Mouse (Mus musculus) ovary, adult 18-20 months (tissue): Measurements from ENCODE around the gene Lcn3.
"Not testable (repeated sequence)": the region's sequence is repeated elsewhere in the genome, so short reads cannot be mapped to it uniquely, and the experiment has no call there.

Experiments
- DNase-seq: peaks from one replicate; pipeline ENCODE4 v3.0.0; 2022; ENCODE audit warnings: low spot score, mixed read lengths

Gene Lcn3

DNA sequence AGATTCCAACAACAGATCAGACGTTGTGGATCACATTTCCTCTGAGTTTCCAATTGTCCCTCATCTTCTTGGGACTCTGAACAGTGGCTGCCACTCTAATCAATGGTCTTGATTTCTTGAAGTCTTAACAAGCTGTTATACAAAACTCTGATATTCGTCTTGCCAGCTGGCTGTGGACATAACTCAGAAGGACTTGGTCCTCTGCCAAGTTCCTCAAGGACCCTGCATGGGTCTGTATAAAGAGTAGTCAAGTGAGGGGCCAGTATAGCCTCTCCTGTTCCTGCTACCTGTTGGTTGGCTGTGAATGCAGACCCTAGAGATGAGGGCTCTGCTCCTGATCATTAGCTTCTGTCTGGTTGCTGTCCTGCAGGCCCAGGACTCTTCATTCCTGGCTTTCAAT is at the start of gene Lcn3:
Gene Lcn3, plus strand, starts transcription at position 301 of the 400 bp plus-strand sequence.
- DNase-seq = no peak

DNA sequence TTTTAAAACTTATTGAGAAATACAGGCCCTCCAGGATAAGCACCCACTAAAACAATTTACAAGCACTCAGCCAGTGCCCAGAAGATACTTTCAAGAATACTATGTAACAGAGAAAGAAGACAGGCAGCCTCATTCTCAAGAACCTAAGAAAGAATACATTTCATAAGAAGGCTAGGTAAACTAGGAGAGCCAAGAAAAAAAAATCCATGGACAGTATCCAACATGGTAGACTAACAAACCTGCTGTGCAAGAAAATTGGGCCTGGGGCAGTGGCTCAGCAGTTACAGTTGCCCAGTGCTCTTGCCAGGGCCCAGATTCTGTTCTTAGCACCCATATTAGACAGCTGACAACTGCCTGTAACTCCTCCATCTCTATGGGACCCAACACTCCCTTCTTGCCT is 48.1 kb upstream of the Lcn3 start:
- no peak for DNase-seq

DNA sequence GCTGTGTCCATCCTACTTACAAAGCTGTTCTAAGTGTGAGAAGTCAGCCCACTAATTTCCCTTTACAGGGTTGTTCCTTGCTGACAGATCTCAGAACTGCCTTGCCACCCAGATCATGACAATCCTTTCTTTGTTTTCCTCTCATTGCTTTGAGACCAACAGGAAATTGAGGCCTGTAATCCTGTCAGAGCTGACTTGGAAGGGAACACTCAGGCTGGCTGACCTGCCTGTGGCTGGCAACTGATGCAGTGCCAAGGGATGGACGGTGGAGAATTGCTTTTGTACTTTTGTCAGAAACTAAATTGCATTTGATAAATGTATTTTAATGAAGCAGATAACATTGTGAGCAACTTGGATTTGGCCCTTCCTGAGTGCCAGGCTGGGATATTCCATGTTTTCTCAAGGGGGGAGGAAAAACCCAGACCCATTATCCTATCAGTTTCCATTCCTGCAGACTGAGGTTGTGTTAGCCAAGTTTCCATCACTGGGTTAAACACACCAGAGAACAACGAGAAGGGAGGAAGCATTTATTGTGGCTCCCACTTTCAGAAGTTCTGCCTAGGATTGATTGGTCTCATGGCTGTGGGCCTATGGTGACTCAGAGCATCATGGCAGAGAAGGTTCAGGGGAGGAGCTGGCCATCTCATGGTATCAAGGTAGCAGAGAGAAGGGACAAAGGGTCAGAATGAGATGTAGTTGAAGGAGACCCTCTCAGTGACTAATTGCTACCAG is 32.0 kb upstream of the Lcn3 start:
- no peak for DNase-seq

DNA sequence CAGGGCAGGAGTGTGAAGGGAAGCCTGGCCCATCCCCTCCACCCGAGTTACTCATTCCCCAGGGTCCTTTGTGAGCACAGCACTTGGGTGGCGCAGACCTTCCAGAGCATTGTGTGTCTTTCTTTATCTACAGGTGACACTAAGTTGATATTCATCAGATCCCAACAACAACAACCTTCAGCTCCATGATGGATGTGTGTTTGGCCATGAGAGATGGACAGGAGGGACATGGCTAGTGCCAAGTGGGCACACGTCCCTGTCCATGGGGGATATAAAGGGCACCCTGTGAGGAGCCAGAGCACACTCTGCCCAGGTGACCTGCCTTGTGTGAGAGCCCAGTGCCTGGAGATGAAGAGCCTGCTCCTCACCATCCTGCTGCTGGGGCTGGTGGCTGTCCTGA is 28.7 kb upstream of the Lcn3 start, which contains the start of gene Obp2b:
Gene Obp2b, plus strand, starts transcription at position 301 of the 400 bp plus-strand sequence.
- DNase-seq = not testable (repeated sequence)

DNA sequence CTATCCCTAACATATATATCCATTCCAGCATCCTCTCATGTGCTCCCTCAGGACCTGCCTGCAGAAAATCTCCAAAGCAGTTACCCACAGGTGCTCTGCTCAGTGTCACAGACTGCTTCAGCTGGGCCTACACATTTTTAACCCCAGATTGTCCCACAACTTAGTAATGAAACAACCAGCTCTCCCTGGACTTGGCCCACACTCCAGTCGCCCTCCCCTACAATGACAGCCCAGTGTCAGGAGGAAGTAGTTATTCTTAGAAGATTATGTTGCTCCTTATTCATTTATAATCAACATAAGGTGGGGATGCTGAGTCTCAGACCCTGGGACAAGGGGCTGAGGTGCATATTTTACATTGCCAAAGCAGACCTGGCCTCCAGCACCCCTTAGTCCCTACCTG is 23.7 kb upstream of the Lcn3 start:
- DNase-seq = no peak

DNA sequence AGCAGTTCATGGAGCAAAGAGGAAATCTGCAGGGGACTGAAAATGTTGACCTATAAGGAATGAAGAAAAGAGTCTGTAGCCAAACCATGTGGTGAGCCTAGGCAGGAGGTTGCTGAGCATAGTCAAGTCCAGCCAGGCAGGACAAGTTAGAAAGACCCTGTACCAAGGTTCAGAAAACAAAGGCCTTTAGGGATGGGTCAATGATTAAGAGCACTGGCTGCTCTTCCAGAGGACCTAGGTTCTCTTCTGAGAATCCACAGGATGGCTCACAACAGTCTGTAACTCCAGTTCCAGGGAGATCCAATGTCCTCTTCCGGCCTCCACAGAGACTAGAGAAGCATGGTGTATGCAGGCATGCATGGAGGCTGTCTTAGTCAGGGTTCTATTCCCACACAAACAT is 11.2 kb upstream of the Lcn3 start:
- no peak for DNase-seq

DNA sequence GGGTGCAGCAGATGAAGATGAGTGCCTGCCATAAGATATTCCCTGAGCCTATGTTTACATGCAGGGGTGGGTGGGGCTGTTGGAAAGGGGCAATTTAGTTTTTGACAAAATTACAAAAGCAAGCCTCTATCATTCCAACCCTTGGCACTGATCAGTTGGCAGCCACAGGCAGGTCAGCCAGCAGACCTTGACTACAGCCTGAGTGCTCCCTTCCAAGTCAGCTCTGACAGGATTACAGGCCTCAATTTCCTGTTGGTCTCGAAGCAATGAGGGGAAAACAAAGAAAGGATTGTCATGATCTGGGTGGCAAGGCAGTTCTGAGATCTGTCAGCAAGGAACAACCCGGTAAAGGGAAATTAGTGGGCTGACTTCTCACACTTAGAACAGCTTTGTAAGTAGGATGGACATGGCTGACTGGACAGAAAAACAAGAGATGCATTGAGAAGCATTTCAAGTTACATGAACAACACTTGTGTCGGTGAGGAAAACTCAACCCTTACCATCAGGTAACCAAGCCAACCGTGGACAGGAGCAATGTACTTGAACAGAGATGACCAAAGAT is 7.2 kb upstream of the Lcn3 start:
- DNase-seq = no peak

DNA sequence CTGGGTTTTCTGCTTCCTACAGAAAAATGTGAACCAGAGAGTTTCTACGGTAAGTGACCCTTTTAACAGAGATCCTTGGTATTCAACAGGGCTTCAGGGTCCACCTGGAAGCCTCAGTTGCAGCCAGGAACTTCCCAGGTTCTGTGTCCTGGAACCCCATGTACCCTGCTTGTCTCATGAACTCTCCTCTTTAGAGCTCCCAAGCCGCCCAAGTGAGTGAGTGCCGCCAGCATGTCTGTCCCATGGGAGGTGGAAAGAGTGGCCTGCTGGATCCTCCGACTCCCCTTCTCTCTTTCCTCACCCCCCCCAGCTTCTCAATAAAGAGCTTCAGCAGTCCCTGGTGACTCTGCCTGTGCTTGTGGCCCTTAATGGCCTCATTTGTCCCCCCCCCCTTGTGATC is 2.4 kb downstream of the Lcn3 start:
- DNase-seq = no peak

DNA sequence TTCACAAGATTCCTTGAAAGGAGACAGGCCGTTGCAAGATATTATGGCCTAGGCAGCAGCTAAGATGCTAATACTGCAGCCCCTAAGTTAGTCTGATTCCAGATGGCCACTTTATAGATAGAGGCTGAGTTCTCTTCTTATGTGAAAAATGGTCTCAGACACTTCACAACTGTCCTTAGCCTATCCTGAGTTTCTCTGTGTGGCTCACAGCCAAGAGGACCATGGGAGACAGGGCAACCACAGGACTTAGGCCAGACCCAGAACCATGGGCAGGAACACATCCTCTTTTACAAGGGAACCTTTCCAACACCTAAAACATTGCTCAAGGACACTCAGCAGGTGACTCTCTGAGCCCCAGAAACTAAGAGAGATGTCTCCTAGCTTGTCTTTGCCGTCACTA is 8.1 kb downstream of the Lcn3 start:
- DNase-seq = no peak

DNA sequence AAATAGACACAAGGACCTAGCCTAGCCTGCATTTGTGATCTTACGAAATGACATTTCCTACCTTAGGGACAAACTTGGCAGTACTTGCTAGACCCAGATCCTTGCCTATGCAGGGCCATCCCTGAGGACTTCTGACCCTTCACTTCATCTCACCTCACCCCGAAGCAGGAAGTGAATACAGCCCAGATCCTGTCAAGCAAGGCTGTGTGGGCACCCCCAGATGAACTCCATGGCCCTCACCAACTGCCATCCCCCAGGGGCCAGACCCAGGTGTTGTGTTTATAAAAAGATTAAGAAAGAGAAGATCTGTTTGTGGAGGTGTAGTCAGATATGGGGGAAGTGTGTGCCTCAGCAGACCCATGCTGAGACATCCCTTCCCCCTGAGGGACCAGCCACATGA is 9.3 kb downstream of the Lcn3 start:
- no peak for DNase-seq

DNA sequence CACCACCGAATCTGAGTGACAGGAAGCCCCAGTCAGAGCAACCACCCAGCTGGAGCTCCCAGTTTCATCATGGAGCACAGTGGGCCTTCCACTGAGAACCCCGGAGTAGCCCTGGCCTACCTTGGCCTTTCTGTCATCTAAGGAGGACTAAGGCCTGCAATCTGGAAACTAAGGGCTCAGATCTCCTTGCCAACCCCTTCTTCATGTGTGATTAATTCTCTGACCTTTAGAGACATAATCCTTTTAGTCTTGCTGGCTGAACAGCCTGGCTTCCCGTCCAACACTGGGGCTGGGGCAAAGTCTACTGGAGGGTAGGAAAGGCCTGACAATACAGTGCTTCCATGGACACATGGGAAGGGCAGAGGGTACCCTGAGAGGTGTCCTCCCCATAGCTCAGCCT is 10.6 kb downstream of the Lcn3 start:
- DNase-seq = no peak

DNA sequence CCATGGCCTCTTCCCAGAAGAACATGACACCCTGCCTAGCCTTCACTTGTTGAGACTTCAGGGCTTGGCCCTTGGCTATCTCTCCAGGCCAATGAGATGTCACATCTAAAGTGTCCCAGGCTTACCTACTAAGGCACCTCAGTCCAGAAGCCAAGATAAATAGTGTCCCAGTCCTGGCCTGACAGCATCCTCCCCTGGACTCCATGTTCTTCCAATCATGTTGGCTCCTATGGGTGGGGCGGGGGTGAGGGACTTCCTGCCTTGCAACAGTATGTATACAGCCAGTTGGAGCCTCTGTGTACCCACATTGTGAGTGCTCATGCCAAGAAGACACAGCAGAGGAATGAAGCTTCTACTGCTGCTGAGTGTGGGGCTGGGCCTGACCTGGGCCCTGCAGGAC is 11.3 kb downstream of the Lcn3 start, which contains the start of gene Lcn11:
Gene Lcn11, plus strand, starts transcription at position 301 of the 400 bp plus-strand sequence.
- no peak for DNase-seq

DNA sequence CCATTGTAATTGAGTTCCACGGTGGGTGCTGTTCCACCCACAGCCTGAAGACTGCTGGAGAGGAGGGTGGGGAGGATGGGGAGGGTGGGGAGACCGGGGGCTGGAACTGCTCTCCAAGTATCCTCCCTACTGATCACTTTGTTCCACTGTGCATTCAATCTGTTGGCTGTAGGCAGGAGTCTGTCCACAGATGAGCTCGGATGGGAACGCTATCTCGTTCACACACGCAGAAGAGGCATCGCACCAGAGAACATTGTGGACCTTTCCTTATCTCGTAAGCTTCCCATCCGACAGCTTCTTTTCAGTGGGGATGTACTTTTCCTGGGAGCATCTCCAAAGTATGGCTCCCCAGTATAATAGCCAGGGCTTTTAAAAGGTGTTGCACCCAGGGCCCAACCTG is 13.7 kb downstream of the Lcn3 start:
- DNase-seq = no peak

DNA sequence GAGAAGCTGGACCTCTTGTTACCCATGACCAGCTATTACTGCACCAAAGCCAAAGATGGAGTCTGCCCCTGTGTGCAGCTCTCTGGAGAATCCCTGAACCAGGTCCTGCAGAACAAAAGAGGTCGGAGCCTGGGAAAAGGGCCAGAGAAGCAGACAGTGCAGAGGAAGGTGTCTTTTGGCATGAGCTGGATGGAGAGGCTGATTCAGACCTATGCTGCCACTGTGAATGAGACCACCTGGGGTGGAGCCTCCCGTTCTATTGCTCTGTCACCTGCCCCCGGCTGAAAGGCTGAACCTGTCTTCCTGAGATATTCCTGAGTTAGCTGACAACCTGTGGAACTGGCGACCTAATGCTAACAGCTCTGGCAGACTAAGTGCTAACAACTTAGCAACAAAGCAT is 15.6 kb downstream of the Lcn3 start:
- no peak for DNase-seq

DNA sequence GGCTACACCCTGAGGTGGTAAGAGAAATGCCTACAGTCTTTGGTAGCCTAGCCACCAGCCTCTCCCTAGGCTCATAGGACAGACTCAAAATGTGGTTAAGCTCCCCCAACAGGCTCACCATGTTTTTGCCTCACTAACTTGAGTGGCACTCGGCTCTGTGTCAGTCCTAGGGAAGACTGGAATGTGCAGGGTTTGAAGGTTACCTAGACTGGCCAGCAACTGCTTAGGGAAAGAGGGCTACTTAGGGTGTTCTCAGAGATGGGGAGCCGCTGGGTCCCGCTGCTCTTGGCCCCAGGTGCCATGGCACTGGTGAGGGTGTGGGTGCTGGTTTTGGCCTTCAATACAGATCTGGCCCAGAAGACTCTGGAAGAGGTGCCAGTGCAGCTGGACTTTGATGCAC is 16.6 kb downstream of the Lcn3 start, which contains the start of gene Gm13539:
Gene Gm13539, plus strand, starts transcription at position 301 of the 400 bp plus-strand sequence.
- DNase-seq = no peak

DNA sequence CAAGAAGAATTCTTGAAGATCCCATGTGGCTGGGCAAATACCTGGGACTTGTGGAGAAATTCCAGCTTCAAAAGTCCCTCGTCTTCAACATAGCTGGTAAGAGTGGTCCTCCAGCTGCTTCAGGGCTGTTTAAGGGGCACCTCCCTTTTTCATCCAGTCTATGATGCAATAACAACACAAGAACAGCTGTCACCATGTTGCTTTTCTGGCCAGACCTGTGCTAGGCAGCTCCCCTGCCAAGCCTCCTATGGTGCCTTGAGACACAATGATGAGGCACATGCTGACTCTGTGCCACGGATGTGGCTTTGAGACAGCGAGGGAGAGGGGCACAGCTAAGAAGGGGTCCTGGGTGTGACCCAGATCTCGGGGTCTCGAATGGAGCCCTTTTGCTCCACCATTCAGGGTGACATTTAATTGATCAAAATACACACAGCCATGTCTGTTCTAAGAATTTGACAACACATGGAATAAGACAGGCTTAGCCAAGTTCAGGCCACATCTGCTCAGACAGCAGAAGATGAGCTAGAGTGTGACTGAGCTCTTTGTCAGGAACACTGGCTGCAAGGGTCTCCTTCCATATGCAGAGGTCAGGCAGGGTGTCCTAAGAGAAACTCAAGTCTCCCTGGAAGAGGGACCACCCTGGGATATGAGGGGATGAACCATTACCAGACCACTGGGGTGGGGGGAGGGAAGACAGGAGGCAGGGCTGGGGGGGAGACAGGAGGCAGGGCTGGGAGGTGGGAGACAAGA is 20.4 kb downstream of the Lcn3 start:
- no peak for DNase-seq

DNA sequence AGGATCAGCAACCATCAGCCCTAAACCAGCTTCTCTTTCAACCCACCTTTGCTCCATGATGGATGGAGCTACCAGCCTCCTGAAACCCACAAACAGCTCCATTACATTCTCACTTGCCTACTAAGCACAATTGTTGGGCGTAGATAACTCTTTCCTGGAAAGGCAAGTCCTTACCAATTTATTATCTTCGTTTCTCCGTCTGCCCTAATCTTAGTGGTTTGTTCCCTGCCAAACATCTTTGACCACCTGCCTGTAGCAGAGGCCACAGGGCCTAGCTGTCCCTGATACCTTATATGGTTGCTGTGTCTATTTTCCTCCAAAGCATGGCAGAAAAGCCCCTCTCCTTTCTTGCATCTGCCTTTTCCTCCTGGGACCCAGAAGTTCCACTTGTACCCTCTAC is 23.7 kb downstream of the Lcn3 start:
- no peak for DNase-seq

DNA sequence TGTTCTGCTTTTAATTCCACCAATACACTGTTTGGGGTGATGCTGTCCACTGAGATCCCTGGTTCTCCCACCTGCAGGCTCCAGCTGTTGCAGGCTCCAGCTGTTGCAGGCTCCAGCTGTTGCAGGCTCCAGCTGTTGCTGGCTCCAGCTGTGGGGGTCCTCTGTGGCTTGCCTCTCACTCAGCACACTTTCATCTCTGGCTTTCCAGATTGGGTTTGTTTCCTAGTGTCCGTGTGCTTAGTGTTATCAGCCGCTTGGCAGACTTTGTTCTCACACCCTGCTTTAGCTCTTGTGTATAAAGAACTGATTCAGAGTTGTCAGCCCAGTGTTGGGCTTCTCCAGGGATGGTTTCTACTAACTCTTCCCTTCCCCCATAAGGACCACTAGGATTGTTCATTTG is 32.3 kb downstream of the Lcn3 start:
- no peak for DNase-seq

DNA sequence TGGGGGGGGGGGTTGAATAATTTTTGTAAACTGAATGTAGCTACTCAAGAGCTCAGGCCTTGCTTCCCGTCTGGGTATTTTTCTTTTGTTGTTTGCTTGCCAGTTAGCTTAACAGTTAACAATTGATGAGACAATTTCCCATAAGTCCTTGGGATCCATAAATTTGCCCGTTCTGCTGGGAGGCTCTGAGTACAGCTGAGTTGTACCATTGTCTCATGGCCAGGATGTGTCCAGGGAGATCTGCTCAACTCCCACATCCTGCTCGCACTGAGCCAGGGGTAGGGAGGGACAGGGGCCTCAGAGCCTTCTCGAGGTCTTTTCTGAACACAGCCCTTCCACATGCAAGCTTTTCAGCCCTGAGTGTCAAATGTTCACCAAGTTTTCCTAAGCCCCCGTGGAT is 32.7 kb downstream of the Lcn3 start:
- DNase-seq = no peak

DNA sequence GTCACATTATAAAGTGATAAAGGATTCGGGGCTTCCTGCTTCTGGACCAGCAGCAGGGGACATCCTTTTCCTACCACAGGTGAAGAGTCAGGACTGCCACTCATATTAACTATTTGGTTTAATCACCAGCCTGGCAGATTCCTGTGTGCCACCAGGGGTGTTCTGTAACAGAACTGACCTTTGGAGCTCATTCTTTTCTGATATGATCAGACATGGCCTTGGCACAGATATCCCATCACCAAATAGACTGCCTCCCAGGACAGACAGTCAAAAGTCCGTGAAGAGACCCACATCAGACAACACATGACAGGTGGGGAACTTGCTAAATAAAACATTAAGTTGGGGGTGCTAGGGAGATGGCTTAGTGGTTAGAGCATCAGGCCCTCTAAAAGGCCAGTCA is 46.3 kb downstream of the Lcn3 start:
- DNase-seq = no peak

DNA sequence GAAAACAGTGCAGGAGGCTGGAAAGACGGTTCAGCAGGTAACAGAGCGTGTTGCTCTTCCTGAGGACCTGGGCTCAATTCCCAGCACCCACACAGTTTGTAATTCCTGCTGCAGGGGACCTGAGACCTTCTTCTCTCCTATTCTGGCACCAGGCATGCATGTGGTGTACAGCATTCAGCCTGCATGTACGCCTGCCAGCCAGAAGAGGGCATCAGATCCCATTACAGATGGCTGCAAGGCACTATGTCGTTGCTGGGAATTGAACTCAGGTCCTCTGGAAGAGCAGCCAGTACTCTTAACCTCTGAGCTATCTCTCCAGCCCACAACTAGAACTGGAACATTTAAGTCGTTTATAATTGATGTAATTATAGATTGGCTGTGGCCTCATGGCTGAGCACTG is 48.0 kb downstream of the Lcn3 start:
- no peak for DNase-seq

DNA sequence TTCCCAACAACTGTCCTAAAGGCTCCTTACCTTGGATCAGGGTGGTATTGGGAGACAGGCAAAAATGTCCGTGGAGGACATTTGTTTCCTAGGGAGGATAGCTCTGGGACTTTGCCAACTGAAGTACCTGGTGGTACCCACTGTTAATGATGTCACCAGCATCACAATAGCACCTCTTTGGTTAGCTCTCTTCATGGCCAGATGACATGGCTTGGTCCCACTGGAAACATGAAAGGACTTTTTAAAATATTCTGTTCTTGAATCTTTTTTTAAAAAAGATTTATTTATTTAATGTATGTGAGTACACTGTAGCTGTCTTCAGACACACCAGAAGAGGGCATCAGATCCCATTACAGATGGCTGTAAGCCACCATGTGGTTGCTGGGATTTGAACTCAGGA is 50.4 kb downstream of the Lcn3 start, which contains the start of gene Glt6d1:
Gene Glt6d1, minus strand, starts transcription at position 101 of the 400 bp plus-strand sequence.
- not testable (repeated sequence) for DNase-seq
